Mouse (Mus musculus): Measurements from ENCODE around the gene Olfr98. TPM values are rescaled to one million over a fixed set of nuclear protein-coding genes. Genes with fewer than 3 reads are reported as not detected.
"Not testable (repeated sequence)": the region's sequence is repeated elsewhere in the genome, so short reads cannot be mapped to it uniquely, and the experiment has no call there.

Gene Olfr98
- polyA plus RNA-seq, 1 experiment, result not detected

DNA sequence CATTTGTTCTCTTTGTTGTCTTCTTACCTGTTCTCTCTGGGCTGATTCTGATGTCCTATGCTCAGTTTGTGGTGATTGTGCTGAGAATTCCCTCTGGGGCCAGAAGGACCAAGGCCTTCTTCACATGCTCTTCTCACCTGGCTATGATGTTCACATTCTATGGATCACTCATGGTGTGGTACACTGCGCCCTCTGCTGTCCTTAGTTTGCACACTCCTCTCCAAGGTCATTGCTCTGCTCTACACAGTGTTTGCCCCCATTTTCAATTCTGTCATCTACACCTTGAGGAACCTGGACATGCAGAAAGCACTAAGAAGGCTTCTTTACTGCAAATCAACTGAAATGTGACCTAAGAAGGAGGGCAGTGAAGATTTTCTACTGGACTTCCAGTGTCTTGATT lies 13.0 kb downstream of the Olfr98 start:
- 19% methylated on average over 1 of the region's 1 CpGs for WGBS
- TF ChIP-seq POLR2A (IDR thresholded peaks at IDR 0.05; ENCODE audit: borderline replicate concordance, extremely low read depth, low read depth, low read length), result no peak
- peak; percentile 46; the same call in 1 of the 2 replicates for TF ChIP-seq CTCF (IDR thresholded peaks at IDR 0.05; ENCODE audit: insufficient read depth, low read length)
- DNase-seq, result no peak
- Histone ChIP-seq H3K4me1 (ENCODE audit: control insufficient read depth, insufficient read depth, low read length) (no peaks in the 10 kb centered on the region), H3K4me3 (replicated peaks; ENCODE audit: extremely low read depth, low read depth, low read length) (no peak overlapping the region)

DNA sequence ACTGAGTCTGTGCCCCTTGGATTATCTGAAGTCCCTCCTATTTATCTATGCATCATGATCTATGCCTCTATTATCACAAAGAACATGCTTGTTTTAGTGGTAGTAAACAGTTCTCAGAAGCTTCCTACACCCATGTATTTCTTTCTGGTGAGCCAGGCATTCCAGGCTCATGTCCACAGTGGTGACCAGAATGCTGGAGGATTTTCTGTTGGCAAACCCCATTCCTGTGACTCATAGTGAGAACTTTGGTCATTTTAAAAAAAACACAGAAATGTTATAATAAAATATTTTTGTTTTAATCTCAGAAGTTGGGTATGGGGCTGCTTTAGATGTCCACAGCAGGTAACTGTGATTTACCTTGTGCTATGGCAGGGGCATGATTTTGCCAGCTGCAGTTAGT lies 14.1 kb downstream of the Olfr98 start:
- Histone ChIP-seq H3K4me1 (ENCODE audit: control insufficient read depth, insufficient read depth, low read length) (no peaks in the 10 kb centered on the region), H3K4me3 (replicated peaks; ENCODE audit: extremely low read depth, low read depth, low read length) (no peak overlapping the region)
- no peak for TF ChIP-seq CTCF (IDR thresholded peaks at IDR 0.05; ENCODE audit: insufficient read depth, low read length)
- no peak for TF ChIP-seq POLR2A (IDR thresholded peaks at IDR 0.05; ENCODE audit: borderline replicate concordance, extremely low read depth, low read depth, low read length)
- DNase-seq, result no peak

DNA sequence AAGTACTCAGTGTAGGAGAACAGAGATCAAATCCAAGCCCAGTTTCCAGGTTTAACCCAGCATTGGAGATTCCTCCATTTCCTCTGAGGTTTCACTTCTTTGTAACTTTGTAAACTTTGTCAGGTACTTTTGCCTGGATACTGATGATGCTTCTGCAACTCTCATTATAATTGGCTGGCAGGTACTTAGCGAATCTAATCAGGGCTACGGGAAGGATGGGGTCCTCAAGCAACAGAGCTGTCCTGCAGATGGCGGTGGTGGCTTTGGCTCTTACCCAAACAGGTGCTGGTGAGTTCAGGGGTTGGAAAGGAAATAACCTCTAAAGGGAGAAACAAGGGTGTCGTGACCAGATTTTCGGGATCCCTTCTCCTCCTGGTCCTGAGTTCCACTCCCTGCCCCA lies 16.8 kb downstream of the Olfr98 start:
- H3K4me3 ChIP-seq (replicated peaks; ENCODE audit: extremely low read depth, low read depth, low read length), result no peak overlapping the region
- no peaks in the 10 kb centered on the region for H3K4me1 ChIP-seq (ENCODE audit: control insufficient read depth, insufficient read depth, low read length)
- DNase-seq, result peak; percentile 6
- no peak for TF ChIP-seq CTCF (IDR thresholded peaks at IDR 0.05; ENCODE audit: insufficient read depth, low read length)
- no peak for TF ChIP-seq POLR2A (IDR thresholded peaks at IDR 0.05; ENCODE audit: borderline replicate concordance, extremely low read depth, low read depth, low read length)
- whole genome bisulfite sequencing, result 28% methylated on average over 5 of the region's 5 CpGs

DNA sequence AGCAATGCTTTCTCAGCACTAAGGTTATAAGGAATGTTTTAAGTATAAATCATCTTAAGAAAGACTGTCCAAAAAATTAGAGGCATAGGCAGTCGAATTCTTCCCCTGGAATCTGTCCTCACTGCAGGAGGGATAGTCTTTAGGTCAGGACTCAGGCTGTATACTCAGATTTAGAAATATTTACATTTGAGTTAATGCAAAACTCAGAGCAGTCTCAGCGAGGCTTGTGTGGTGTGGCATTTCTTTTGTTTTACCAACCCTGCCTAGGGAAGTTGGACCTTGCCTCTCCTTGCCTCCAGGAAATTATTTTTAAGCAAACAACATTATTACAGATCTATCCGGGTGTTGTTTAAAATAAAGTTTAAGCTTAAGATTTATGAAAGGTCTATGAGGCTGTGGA lies 21.4 kb downstream of the Olfr98 start:
- DNase-seq, result no peak
- no peak overlapping the region for H3K4me3 ChIP-seq (replicated peaks; ENCODE audit: extremely low read depth, low read depth, low read length)
- no peaks in the 10 kb centered on the region for H3K4me1 ChIP-seq (ENCODE audit: control insufficient read depth, insufficient read depth, low read length)
- WGBS, result 21% methylated on average over 3 of the region's 3 CpGs
- TF ChIP-seq POLR2A (IDR thresholded peaks at IDR 0.05; ENCODE audit: borderline replicate concordance, extremely low read depth, low read depth, low read length) (no peak), CTCF (IDR thresholded peaks at IDR 0.05; ENCODE audit: insufficient read depth, low read length) (no peak)

DNA sequence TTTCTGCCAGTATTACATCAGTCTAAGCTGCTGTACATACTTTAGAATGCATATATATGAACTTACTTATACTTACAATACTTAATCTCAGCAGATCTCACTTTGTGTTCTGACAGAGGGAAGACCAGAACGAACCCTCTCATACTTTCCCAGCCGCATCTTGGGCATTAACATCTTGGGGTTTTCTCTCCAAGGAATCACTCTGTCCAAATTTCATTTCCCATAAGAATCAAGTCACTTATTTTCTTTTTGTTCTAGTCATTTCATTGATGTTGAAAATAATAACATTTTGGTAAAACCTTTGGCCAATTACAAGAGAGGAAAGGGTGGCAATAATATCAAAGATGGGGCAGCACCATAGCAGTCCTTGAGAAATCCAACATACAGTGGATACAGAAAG lies 26.3 kb downstream of the Olfr98 start, which contains the start of gene Olfr97:
TSS of gene Olfr97 (minus strand) at position 101 of the 400 bp plus-strand sequence.
- WGBS, result 78% methylated on average over 2 of the region's 2 CpGs
- DNase-seq; H3K4me1 ChIP-seq (ENCODE audit: control insufficient read depth, insufficient read depth, low read length); H3K4me3 ChIP-seq (replicated peaks; ENCODE audit: extremely low read depth, low read depth, low read length): not testable (repeated sequence)

DNA sequence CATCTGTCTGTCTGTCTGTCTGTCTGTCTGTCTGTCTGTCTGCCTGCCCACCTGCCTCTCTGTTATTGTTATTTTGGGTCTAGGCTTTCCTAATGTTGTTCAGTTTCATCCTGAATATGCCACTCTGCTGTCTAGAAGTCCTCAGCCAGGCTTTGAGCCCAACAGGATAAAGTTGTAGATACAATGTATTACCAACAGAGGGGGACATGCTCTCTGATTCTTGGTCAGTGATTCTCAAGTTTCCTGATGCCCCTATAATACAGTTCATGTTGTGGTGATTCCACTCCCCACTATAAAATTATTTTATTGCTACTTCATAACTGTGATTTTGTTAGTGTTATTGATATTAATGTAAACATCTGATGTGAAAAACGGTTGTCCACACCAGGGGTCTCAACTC lies 41.7 kb downstream of the Olfr98 start:
- WGBS, result 29% methylated on average over 1 of the region's 1 CpGs
- DNase-seq, result no peak
- TF ChIP-seq POLR2A (IDR thresholded peaks at IDR 0.05; ENCODE audit: borderline replicate concordance, extremely low read depth, low read depth, low read length) (no peak), CTCF (IDR thresholded peaks at IDR 0.05; ENCODE audit: insufficient read depth, low read length) (0 out of 2 replicates have a peak, but pooled peaks have one; percentile 2)
- H3K4me1 ChIP-seq (ENCODE audit: control insufficient read depth, insufficient read depth, low read length), result no peaks in the 10 kb centered on the region
- H3K4me3 ChIP-seq (replicated peaks; ENCODE audit: extremely low read depth, low read depth, low read length), result no peak overlapping the region

DNA sequence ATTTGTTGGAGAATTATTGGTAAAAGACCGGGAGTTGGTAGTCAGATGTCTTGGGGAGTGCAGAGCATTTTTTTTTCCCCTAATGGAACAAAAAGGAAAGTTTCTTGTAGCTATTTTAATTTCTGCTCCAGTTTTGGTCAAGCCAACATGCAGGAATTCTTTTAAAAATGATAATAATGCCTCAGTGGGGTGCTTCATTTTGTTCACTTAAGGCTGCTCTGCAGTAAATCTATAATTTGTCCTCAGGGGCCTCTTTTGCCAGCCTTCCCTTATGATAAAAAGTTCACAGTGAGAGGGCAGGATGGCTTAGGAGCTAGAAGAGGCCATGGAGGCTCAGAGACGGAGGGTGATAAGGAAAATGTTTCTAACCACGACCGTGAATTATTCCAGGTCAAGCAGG lies 43.7 kb downstream of the Olfr98 start, which contains the start of gene Olfr96:
TSS of gene Olfr96 (plus strand) at position 301 of the 400 bp plus-strand sequence.
- DNase-seq, result no peak
- no peaks in the 10 kb centered on the region for H3K4me1 ChIP-seq (ENCODE audit: control insufficient read depth, insufficient read depth, low read length)
- WGBS, result 53% methylated on average over 4 of the region's 4 CpGs
- no peak for TF ChIP-seq POLR2A (IDR thresholded peaks at IDR 0.05; ENCODE audit: borderline replicate concordance, extremely low read depth, low read depth, low read length)
- no peak for TF ChIP-seq CTCF (IDR thresholded peaks at IDR 0.05; ENCODE audit: insufficient read depth, low read length)
- no peak within 1 kb of the TSS for H3K4me3 ChIP-seq (replicated peaks; ENCODE audit: extremely low read depth, low read depth, low read length)

DNA sequence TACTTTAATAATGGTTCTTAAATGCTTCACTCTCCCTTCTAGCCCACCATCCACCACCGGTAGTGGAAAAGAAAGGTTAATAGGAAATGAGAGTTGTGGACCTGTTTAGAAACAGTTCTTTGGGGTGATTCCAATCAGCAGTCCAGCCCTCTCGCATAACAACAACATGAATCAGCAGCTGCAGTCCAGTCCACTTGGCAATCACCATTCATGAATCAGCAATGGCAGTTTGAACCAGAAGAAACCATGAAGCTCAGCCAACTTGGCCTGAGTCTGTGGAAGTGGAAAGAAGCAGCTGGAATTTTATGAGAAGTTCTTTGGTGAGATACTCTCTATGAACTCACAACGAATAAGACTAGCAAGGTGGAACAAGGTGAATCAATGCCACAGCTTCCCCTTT lies 45.1 kb downstream of the Olfr98 start:
- H3K4me3 ChIP-seq (replicated peaks; ENCODE audit: extremely low read depth, low read depth, low read length), result no peak overlapping the region
- no peak for DNase-seq

DNA sequence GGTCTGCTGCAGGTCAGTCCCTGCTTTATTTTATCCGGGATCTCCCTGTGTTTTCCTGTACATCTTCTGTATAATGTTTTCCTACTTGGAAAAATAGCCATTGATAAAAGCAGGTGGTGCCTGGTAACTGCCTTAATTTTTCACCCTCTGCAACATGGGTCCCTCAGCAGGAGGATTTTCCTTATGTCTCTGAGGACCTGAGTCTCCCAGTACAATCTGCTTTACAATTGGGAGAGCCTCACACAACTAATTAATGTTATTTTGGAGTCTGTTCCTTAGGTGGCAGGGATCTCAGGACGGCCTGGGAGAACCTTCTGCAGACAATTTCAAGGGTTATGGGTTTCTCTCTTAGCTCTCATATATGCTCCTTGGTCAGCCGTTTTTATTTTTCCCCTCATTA lies 50.5 kb downstream of the Olfr98 start, which contains the start of gene Olfr95:
TSS of gene Olfr95 (minus strand) at position 101 of the 400 bp plus-strand sequence.
- no peak for TF ChIP-seq POLR2A (IDR thresholded peaks at IDR 0.05; ENCODE audit: borderline replicate concordance, extremely low read depth, low read depth, low read length)
- no peak for TF ChIP-seq CTCF (IDR thresholded peaks at IDR 0.05; ENCODE audit: insufficient read depth, low read length)
- Histone ChIP-seq H3K4me3 (replicated peaks; ENCODE audit: extremely low read depth, low read depth, low read length) (no peak within 1 kb of the TSS), H3K4me1 (ENCODE audit: control insufficient read depth, insufficient read depth, low read length) (no peaks in the 10 kb centered on the region)
- 63% methylated on average over 3 of the region's 3 CpGs for WGBS
- no peak for DNase-seq

More for the DNA sequence above, 45.1 kb downstream of the Olfr98 start:
- TF ChIP-seq POLR2A (IDR thresholded peaks at IDR 0.05; ENCODE audit: borderline replicate concordance, extremely low read depth, low read depth, low read length) (no peak), CTCF (IDR thresholded peaks at IDR 0.05; ENCODE audit: insufficient read depth, low read length) (no peak)
- H3K4me1 ChIP-seq (ENCODE audit: control insufficient read depth, insufficient read depth, low read length), result no peaks in the 10 kb centered on the region
- WGBS, result 66% methylated on average over 3 of the region's 3 CpGs

Other genes starting within 250 kb of the Olfr98 start
- gene Mog, start 240.4 kb downstream of the Olfr98 start, polyA plus RNA-seq (2012; rRNA removed), result not detected in 2 replicates
- 38.0 and 46.1 TPM in 2 replicates for gene Gabbr1, start 217.8 kb downstream of the Olfr98 start, polyA plus RNA-seq (2012; rRNA removed)
- gene Olfr90, start 175.2 kb downstream of the Olfr98 start, polyA plus RNA-seq (2012; rRNA removed), result not detected in 2 replicates
- gene Olfr91, start 165.5 kb downstream of the Olfr98 start, polyA plus RNA-seq (2012; rRNA removed), result not detected in 2 replicates
- gene Olfr92, start 143.7 kb downstream of the Olfr98 start, polyA plus RNA-seq (2012; rRNA removed), result not detected in 2 replicates
- not detected in 2 replicates for gene Olfr93, start 102.3 kb downstream of the Olfr98 start, polyA plus RNA-seq (2012; rRNA removed)
- not detected in 2 replicates for gene Ubd, start 69.9 kb downstream of the Olfr98 start, polyA plus RNA-seq (2012; rRNA removed)
- not detected in 2 replicates for gene Olfr94, start 62.8 kb downstream of the Olfr98 start, polyA plus RNA-seq (2012; rRNA removed)
- gene Olfr95, start 50.6 kb downstream of the Olfr98 start, polyA plus RNA-seq (2012; rRNA removed), result not detected in 2 replicates
- not detected in 2 replicates for gene Olfr96, start 43.6 kb downstream of the Olfr98 start, polyA plus RNA-seq (2012; rRNA removed)
- not detected in 2 replicates for gene Olfr97, start 26.4 kb downstream of the Olfr98 start, polyA plus RNA-seq (2012; rRNA removed)
- 14.5 and 14.6 TPM in 2 replicates for gene H2-M3, start 6.5 kb upstream of the Olfr98 start, polyA plus RNA-seq (2012; rRNA removed)
- not detected in 2 replicates for gene Olfr99, start 19.7 kb upstream of the Olfr98 start, polyA plus RNA-seq (2012; rRNA removed)
- not detected in 2 replicates for gene Olfr101, start 40.6 kb upstream of the Olfr98 start, polyA plus RNA-seq (2012; rRNA removed)
- gene Olfr102, start 53.3 kb upstream of the Olfr98 start, polyA plus RNA-seq (2012; rRNA removed), result not detected in 2 replicates
- gene Olfr103, start 75.9 kb upstream of the Olfr98 start, polyA plus RNA-seq (2012; rRNA removed), result not detected in 2 replicates
- not detected in 2 replicates for gene Olfr104-ps, start 95.8 kb upstream of the Olfr98 start, polyA plus RNA-seq (2012; rRNA removed)
- gene Olfr105-ps, start 115.3 kb upstream of the Olfr98 start, polyA plus RNA-seq (2012; rRNA removed), result not detected in 2 replicates
- not detected in 2 replicates for gene Olfr106-ps, start 126.6 kb upstream of the Olfr98 start, polyA plus RNA-seq (2012; rRNA removed)
- gene Olfr107, start 135.5 kb upstream of the Olfr98 start, polyA plus RNA-seq (2012; rRNA removed), result not detected in 2 replicates
- not detected in 2 replicates for gene Olfr108, start 181.7 kb upstream of the Olfr98 start, polyA plus RNA-seq (2012; rRNA removed)
- not detected in 2 replicates for gene Olfr109, start 195.2 kb upstream of the Olfr98 start, polyA plus RNA-seq (2012; rRNA removed)
- 0.28 and 0.63 TPM in 2 replicates for gene H2-M2, start 219.8 kb upstream of the Olfr98 start, polyA plus RNA-seq (2012; rRNA removed)
- gene Olfr110, start 228.7 kb upstream of the Olfr98 start, polyA plus RNA-seq (2012; rRNA removed), result 0.07 TPM in 1 of 2 replicates, not detected in the other
- gene Olfr111, start 244.3 kb upstream of the Olfr98 start, polyA plus RNA-seq (2012; rRNA removed), result 0.07 and 0.21 TPM in 2 replicates

Data from lung, adult 2 months (tissue).